Mouse (Mus musculus) heart, embryonic 16.5 days (tissue): ENCODE results near the gene Slc22a15. TPM values are rescaled to one million over a fixed set of nuclear protein-coding genes. Genes with fewer than 3 reads are reported as not detected.

ENCODE experiments used
- ATAC-seq: fragments of 200-750 bp; cut with Nextera tagmentation; replicated peaks from 2 replicates; pipeline ENCODE4 v1.8.0; 2017; ENCODE audit warnings: moderate number of reproducible peaks; ENCODE audit not compliant: insufficient read depth, low FRiP score; ENCODE audit errors: extremely low read depth
- H3K27ac ChIP-seq: fragments of 300-500 bp; sonication (generic); 2 replicates; pipeline ENCODE4 v1.5.1; 2014; ENCODE audit warnings: mild to moderate bottlenecking, low read length, control low read depth, moderate library complexity
- H3K27me3 ChIP-seq: fragments of 300-500 bp; sonication (generic); 2 replicates; pipeline ENCODE4 v1.6.1; 2014; ENCODE audit warnings: low read length, mixed read lengths; ENCODE audit not compliant: control insufficient read depth, insufficient read depth
- H3K36me3 ChIP-seq: fragments of 300-500 bp; sonication (generic); 2 replicates; pipeline ENCODE4 v1.6.1; 2014; ENCODE audit not compliant: control insufficient read depth, insufficient read depth
- H3K4me1 ChIP-seq: fragments of 300-500 bp; sonication (generic); 2 replicates; pipeline ENCODE4 v1.6.1; 2014; ENCODE audit warnings: low read length, mixed read lengths; ENCODE audit not compliant: control insufficient read depth, insufficient read depth
- H3K4me2 ChIP-seq: fragments of 300-500 bp; sonication (generic); 2 replicates; pipeline ENCODE4 v1.6.1; 2014; ENCODE audit warnings: low read depth, mild to moderate bottlenecking, control low read depth, low read length
- H3K4me3 ChIP-seq: fragments of 300-500 bp; sonication (generic); 2 replicates; pipeline ENCODE4 v1.5.1; 2014; ENCODE audit warnings: mild to moderate bottlenecking, control low read depth, low read length
- H3K9ac ChIP-seq: fragments of 300-500 bp; sonication (generic); 2 replicates; pipeline ENCODE4 v1.6.1; 2014; ENCODE audit warnings: low read length, control low read depth
- H3K9me3 ChIP-seq: fragments of 300-500 bp; sonication (generic); replicated peaks from 2 replicates; pipeline ENCODE4 v1.6.1; 2016; ENCODE audit warnings: low read length; ENCODE audit not compliant: control insufficient read depth
- WGBS: fragments of 180-500 bp; shearing (Covaris S2); extraction: QIAGEN DNeasy Blood & Tissue Kit; methylation state at CpG from one replicate; pipeline ENCODE4 v1.1.7; 2014; 5-methylcytosine and 5-hydroxymethylcytosine counted together
- polyA plus RNA-seq: library from polyadenylated mRNA; unstranded; fragments of >200 nt; fragmentation: Nextera tagmentation; extraction: Ambion mirVana; gene quantifications from 2 replicates; pipeline ENCODE4 v1.2.1, GENCODE M21; 2015

The Slc22a15 gene
- polyA plus RNA-seq, 1 experiment from 2014 or later = 3.5 TPM

DNA sequence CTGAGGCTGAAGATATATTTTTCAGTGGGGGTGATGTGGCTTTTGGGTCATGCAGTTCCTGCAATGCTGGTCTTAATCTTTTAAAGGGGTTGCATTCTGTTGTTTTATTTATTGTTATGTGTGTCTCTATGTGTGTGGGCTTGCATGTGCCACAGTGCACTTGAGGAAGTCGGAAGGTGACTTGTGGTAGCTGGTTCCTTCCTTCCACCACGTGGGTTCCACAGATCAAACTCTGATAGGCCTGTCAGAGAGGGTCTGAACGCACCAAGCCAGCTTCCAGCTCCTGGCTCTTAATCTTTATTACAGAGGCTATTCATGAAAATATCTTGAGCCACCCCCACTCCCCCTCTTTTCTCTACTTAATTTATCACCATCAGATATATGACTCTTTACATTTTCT, 40.4 kb downstream of the Slc22a15 start:
- no peaks in the 10 kb centered on the region for H3K9me3 ChIP-seq
- H3K4me3 ChIP-seq = no peak overlapping the region
- H3K36me3 ChIP-seq = peaks cover 3% of the 10 kb centered on the region; the same call in 1 of the 2 replicates
- peaks cover 2% of the 10 kb centered on the region; the same call in 1 of the 2 replicates for H3K4me1 ChIP-seq
- H3K9ac ChIP-seq = no peak overlapping the region
- H3K4me2 ChIP-seq = no peak overlapping the region
- WGBS = 51% methylated on average over 3 of the region's 3 CpGs
- no peak for ATAC-seq
- H3K27ac ChIP-seq = no peak overlapping the region
- no peaks in the 10 kb centered on the region for H3K27me3 ChIP-seq

DNA sequence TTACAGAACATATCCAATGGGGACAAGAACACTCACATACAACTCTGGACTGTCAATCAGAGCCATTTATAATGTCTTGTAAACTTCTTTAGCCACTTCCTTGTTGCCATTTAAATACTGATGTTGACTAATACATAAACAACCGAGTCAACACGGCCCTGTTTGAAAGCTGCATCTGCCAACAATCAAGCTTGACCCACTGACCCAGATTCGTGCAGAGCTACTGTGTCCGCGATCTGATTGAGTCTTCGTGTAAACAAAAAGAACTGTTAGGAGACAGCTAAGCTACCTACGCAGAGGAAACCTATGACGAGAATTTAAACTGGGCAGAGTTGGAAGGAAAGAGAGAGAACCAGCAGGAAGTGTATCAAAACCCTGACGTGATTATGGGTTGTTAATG, 42.5 kb downstream of the Slc22a15 start:
- no peak for ATAC-seq
- H3K36me3 ChIP-seq = peaks cover 6% of the 10 kb centered on the region
- H3K27ac ChIP-seq = no peak overlapping the region
- 62% methylated on average over 9 of the region's 9 CpGs for WGBS
- H3K9ac ChIP-seq = no peak overlapping the region
- H3K27me3 ChIP-seq = no peaks in the 10 kb centered on the region
- no peak overlapping the region for H3K4me2 ChIP-seq
- H3K4me1 ChIP-seq = peaks cover 4% of the 10 kb centered on the region
- H3K4me3 ChIP-seq = no peak overlapping the region
- H3K9me3 ChIP-seq = no peaks in the 10 kb centered on the region

DNA sequence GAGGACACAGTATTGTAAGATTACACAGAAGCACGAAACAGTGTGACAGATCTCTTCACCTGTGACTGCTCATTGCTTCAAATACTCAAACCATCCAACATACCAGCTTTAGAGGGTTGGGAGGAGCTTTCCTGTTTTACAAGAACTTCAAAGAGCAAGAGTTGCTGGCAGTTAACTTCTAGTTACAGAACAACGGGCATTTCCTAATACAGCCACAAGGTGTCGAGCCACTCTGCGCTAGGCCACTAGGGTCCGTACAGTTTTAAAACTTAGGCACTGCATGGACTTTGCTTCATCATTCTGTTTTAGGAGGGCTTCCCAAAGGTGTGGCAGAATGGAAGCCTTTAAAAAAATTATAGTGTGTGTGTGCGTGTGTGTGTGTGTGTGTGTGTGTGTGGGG, 43.4 kb downstream of the Slc22a15 start:
- 70% methylated on average over 6 of the region's 6 CpGs for WGBS
- no peak for ATAC-seq
- no peak overlapping the region for H3K9ac ChIP-seq

DNA sequence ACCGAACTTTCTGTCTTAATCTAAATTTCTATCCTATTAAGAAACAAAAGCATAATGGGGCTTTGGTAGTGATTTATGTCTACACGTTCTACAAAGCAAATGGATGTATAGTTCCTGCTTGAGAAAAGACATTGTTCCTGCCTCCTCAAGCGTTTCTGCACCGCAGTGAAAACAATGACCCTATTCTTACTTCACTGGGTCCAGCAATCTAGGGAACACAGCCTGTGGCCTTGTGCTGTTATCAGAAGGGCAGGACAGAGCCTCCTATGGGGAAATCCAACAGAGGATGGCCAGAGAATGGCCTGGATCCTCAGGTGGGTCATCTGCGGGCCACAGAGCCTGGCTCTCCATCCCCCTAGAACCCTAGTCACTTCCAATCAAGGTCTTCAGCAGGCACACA, 46.1 kb downstream of the Slc22a15 start:
- no peak overlapping the region for H3K4me2 ChIP-seq
- peaks cover 16% of the 10 kb centered on the region for H3K36me3 ChIP-seq
- no peaks in the 10 kb centered on the region for H3K9me3 ChIP-seq
- no peak for ATAC-seq
- H3K27me3 ChIP-seq = no peaks in the 10 kb centered on the region
- H3K9ac ChIP-seq = no peak overlapping the region
- H3K4me1 ChIP-seq = peaks cover 9% of the 10 kb centered on the region
- 80% methylated on average over 5 of the region's 5 CpGs for WGBS
- H3K4me3 ChIP-seq = no peak overlapping the region
- H3K27ac ChIP-seq = no peak overlapping the region

More for the DNA sequence above, 43.4 kb downstream of the Slc22a15 start:
- no peak overlapping the region for H3K4me3 ChIP-seq
- no peaks in the 10 kb centered on the region for H3K27me3 ChIP-seq
- no peak overlapping the region for H3K27ac ChIP-seq
- no peaks in the 10 kb centered on the region for H3K9me3 ChIP-seq
- H3K36me3 ChIP-seq = peaks cover 6% of the 10 kb centered on the region
- no peak overlapping the region for H3K4me2 ChIP-seq
- peaks cover 11% of the 10 kb centered on the region for H3K4me1 ChIP-seq

DNA sequence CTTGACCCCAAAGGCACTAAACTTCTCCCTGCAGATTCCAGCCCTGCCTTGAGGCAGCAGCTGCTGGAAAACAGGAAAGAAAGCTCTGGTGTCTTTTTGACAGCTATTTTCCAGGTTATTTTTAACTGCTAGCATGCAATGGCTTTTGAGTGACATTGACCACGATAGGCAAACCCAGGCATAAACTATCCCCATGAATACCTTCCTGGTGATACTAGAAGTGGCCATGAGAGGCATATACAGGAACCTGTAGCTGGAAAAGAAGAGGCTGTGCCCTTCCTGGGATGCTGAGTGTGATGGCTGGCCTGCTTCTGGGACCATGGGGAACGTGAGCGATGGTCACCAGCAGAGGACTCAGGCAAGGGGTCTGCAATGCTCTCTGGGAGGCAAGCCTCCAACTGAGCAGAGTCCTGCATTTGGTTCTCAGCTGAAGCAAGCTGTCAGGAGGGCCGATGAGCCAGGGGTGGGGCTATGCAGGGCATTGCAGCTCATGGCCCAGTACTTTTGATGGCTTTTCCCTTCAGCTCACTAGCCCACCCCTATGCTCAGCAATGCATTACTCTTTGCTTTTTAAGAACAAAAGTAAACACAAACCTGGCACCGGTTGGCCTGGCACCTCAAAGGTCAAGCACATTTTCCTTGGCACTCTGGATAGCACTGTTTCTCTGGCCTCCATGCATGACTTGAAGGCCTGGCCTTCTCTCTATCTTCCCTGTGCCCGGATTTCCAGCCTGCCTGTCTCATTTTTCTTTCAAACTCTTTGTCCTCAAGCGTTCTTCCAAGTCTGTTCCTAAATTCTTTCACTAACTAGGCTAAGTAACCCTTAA, 47.6 kb downstream of the Slc22a15 start:
- no peaks in the 10 kb centered on the region for H3K27me3 ChIP-seq
- H3K4me3 ChIP-seq = no peak overlapping the region
- no peak for ATAC-seq
- peaks cover 16% of the 10 kb centered on the region for H3K36me3 ChIP-seq
- 57% methylated on average over 7 of the region's 7 CpGs for WGBS
- no peak overlapping the region for H3K4me2 ChIP-seq
- no peaks in the 10 kb centered on the region for H3K9me3 ChIP-seq
- peaks cover 9% of the 10 kb centered on the region for H3K4me1 ChIP-seq
- H3K9ac ChIP-seq = no peak overlapping the region
- peak overlapping the region; percentile 78 for H3K27ac ChIP-seq

DNA sequence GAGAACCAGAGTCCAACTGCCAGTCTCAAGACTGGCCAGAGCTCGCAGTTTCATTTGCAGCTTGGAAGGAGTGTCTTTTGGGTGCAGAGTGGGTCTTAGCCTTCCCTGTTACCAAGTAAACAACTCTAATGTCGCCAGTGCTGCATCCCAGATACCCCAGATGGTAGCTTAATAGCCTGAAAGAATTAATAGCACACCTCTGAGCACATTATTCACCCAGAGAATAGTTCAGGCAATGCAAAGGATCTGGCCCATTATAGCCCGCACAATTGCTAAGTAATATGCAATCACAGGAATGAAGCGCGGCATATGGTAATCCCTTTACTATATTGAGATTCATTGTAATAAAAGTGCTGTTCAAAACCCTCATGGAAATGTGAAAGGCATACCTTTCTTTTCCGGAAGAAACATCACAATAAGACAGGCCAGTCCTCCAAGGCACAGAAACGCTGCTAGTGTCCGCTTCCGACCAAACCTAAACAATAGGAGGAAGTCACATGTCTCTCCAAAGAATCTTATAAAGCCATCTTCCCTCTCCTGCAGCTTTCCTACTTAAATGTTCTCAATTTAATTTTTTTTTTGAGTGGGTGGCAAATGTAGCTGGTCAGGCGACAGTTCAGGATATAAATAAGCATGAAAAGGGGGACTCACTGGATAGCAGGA, 48.9 kb downstream of the Slc22a15 start:
- H3K27ac ChIP-seq = peak overlapping the region; percentile 40; the same call in 1 of the 2 replicates
- no peak overlapping the region for H3K4me2 ChIP-seq
- H3K4me3 ChIP-seq = no peak overlapping the region
- no peaks in the 10 kb centered on the region for H3K9me3 ChIP-seq
- H3K4me1 ChIP-seq = peaks cover 9% of the 10 kb centered on the region
- WGBS = 79% methylated on average over 10 of the region's 10 CpGs
- no peak overlapping the region for H3K9ac ChIP-seq
- ATAC-seq = no peak
- peaks cover 16% of the 10 kb centered on the region for H3K36me3 ChIP-seq
- no peaks in the 10 kb centered on the region for H3K27me3 ChIP-seq

DNA sequence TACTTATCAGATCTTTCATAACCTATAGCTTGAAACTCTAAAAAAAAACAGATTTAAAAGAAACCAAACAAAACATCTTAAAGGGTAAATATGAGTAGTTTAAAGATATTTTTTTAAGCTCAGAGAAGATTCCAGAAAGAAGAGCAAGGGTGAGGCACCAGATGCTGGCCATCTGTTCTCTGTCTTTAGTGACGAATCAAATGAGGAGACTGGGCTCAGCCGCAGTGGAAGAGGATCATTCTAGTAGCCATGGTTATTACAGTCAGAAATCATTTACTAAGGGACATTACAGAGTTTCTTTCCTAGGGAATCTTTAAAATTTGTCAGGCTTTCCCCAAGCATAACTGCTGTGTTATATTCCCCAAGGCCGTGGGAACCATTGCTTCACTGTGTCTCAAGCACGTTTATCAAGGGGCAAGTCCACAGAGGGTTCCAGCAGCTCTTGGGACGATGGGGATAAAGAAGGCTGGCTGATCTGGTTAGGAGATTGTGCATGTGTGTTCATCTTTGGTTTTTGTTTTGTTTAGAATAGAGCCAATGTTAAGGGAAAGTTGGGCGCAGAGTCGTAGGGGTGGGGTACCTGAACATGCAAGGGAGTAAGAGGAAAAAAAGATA, 51.1 kb downstream of the Slc22a15 start:
- no peak overlapping the region for H3K4me2 ChIP-seq
- no peaks in the 10 kb centered on the region for H3K27me3 ChIP-seq
- no peak overlapping the region for H3K9ac ChIP-seq
- peaks cover 9% of the 10 kb centered on the region for H3K4me1 ChIP-seq
- H3K9me3 ChIP-seq = no peaks in the 10 kb centered on the region
- H3K27ac ChIP-seq = no peak overlapping the region
- H3K4me3 ChIP-seq = no peak overlapping the region
- peaks cover 13% of the 10 kb centered on the region; the same call in 1 of the 2 replicates for H3K36me3 ChIP-seq
- no peak for ATAC-seq
- 81% methylated on average over 7 of the region's 7 CpGs for WGBS

DNA sequence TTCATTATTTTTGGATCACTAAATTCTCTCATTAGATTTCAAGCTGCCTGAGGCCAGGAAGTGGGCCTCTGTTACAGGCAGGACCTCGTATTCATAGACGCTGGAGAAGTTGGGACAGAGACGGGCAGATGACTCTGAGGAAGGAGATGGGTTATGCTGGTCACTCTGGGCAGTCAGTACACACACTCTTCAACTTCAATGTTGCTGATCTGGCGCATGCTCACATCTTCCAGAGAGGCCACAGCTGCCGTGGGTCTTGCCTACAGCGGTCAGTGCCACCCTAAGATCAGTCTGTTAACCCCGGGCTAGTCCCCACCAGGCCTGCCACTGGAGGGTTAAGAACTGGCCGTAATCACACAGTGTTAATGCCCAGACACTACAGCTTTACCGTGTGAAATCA, 52.3 kb downstream of the Slc22a15 start:
- peaks cover 9% of the 10 kb centered on the region for H3K4me1 ChIP-seq
- H3K9me3 ChIP-seq = no peaks in the 10 kb centered on the region
- H3K9ac ChIP-seq = no peak overlapping the region
- H3K27me3 ChIP-seq = no peaks in the 10 kb centered on the region
- no peak for ATAC-seq
- H3K27ac ChIP-seq = no peak overlapping the region
- no peak overlapping the region for H3K4me3 ChIP-seq
- WGBS = 87% methylated on average over 9 of the region's 9 CpGs
- H3K36me3 ChIP-seq = peaks cover 10% of the 10 kb centered on the region; the same call in 1 of the 2 replicates
- H3K4me2 ChIP-seq = no peak overlapping the region

DNA sequence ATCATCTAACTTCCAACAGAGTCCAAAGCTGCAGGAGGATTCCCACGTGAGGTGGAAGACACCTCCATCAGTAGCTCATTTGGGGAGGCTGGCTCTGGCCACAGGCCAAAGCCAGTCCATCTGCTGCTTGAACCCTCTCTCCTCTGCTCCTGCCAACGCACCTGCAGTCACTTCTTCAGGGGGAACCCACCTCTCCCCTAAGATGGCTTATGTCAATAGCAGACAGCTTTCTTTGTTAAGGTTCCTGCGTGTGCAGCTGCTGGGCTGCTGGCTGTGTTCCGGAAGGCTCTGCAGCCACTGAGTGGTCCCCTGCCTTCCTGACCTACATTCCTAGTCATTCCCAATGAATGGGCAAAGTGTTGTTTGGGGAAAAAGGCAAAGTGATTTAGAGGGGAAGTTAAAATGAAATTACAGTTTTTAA, 57.2 kb downstream of the Slc22a15 start:
- Histone ChIP-seq H3K4me2 (no peak overlapping the region), H3K9me3 (no peaks in the 10 kb centered on the region), H3K4me3 (no peak overlapping the region), H3K36me3 (peaks cover 2% of the 10 kb centered on the region; the same call in 1 of the 2 replicates), H3K4me1 (no peaks in the 10 kb centered on the region), H3K27me3 (no peaks in the 10 kb centered on the region), H3K9ac (no peak overlapping the region), H3K27ac (no peak overlapping the region)
- ATAC-seq = no peak
- WGBS = 77% methylated on average over 4 of the region's 4 CpGs
